Mouse (Mus musculus): ENCODE data around the gene Gm13090.

DNA sequence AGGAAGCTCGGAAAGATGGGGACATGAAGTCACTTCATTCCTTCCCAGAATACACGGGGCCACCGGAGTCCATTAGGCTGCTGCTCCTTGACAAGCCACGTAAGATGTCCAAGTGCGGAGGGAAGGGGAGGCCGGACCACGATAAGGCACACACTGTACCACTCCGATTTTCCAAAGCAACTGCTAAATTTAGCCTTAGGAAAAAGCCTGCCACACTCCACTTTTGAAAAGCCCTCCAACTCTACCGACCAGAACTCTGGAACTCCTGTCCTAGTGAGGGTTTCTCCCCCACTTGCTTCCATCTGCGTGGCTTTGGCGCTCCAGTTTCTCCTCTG lies 7.7 kb downstream of the Gm13090 start:
- TF ChIP-seq POLR2A (IDR thresholded peaks at IDR 0.05; ENCODE audit: insufficient read depth, low read length), result no peak
- no peak for TF ChIP-seq CTCF (IDR thresholded peaks at IDR 0.05; ENCODE audit: low read depth, low read length)
